Mouse (Mus musculus): ENCODE results near the gene Vwa3b.

Gene Vwa3b

DNA sequence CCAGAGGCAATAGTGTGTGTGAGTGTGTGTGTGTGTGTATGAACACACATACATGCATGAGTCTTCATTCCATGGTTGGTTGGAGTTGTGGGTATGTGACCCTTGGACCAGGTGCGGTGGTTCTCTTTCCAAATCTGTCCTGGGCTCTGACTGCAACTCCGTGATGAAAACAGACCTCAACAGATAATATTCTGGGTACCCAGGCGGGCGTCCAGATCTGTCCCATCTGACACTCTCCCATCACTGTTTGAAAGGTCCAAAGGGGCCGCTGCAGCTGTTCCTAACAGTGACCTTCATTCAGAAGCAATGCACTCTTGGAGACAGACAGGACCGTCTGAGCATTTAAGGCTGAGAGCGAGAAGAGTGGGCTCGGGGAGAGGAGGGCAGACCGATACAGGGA is 90.2 kb downstream of the Vwa3b start:
- TF ChIP-seq GATA4 (IDR thresholded peaks at IDR 0.05; ENCODE audit: insufficient replicate concordance, low read length): no peak

DNA sequence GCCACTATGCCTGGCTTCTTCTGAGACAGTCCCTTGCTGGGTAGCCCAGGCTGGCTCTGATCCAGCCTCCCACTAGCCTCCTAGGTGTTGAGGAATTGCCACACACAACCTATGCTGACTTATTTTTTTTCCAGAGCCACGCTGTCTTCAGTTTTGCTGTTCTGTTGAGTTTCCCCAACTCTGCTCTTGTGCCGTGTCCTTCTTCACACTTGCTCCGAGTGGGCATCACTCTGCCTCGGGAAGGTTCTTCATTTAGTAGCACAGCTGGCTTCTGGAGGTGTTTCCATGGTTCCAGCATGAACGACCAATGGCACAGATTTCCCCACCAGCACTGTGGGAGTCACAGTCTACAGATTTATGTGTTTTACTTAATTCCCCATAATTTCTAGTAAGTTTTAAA is 91.6 kb downstream of the Vwa3b start:
- TF ChIP-seq GATA4 (IDR thresholded peaks at IDR 0.05; ENCODE audit: insufficient replicate concordance, low read length): no peak

DNA sequence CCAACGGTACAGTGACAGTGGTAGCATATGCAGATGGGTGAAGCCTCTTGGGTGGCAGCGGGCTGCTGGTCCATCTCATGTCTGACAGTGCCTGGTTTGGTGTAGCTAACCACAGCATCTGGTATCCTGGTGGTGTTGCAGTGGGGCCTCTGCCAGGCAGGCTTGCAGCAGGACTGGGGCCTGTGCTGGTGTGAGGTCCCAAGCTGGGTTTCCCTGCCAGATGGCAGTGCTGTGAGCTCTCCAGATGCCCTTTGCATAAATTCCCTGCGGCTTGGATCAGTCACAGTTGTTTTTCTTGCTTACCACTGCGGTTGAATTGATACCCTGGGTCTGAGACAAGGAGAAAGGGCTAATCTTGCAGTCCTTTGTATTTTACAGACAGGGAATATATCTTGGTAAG is 95.9 kb downstream of the Vwa3b start:
- TF ChIP-seq GATA4 (IDR thresholded peaks at IDR 0.05; ENCODE audit: insufficient replicate concordance, low read length): no peak

DNA sequence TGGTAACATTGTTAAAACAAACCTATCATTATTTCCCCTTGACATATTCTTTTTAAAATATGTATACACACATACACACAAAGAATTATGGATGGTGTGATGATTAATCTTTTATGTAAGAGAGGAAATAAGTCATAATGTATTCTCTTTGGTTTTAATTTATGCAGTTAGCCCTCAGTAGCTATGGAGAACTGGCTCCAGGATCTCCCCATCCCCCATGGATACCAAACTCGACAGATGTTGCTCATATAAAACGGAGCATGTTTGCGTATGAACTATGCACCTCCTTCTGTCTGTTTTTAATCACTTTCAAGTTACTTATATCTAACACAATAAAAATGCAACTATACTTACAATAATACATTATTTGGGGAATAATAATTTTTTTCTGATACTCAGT is 96.4 kb downstream of the Vwa3b start:
- TF ChIP-seq GATA4 (IDR thresholded peaks at IDR 0.05; ENCODE audit: insufficient replicate concordance, low read length): no peak

DNA sequence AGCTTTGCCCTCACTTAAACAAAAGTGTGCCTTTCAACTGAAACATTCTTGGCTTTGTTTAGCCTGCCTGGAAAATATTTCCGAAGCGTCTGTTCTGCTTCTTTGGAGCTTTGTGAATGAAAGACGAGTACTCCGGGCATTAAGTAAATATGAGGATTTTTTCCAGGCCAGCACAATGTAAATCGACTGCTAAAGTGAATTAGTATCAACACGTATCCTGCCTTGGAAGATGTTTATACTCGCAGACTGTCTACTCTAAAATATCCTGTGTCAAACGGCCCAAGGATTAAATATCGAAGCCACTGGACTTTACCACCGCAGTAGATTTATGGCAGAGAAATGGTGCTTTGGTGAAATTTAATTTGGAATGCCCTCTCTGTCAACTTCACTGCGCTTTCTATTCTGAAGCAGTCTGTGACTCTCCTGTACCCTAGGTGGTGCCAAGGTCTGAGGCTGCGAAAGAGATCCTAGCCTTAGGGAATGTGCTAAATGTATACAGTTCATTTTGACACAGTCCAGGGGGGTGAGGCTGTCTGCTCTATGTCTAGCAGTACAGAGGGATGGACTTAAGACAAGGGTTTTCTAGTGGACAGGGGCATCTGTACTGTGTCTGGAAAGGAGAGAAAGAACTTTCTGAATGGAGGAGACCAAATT is 98.4 kb downstream of the Vwa3b start:
- TF ChIP-seq GATA4 (IDR thresholded peaks at IDR 0.05; ENCODE audit: insufficient replicate concordance, low read length): no peak

DNA sequence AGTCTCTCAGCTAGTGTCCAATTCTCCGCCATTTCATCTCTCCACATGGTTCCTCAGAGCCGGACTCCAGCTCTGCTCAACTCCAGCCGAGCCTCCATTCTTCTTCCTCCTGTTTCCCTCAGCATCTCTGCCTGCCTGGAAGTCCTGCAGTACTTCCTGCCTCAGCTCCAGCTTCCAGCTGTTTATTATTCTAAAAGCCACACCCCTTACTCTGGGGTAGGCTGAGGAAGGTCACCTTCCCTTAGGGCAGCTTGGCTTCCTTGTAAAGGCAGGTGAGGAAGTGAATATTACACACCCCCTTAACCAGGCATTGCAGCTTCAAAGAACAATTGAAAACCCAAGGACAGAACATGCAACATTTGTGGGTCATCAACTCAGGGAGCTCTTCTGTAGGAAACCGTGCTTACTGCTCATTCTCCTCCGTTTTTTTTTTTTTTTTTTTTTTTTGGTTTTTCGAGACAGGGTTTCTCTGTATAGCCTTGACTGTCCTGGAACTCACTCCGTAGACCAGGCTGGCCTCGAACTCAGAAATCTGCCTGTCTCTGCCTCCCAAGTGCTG is 103.7 kb downstream of the Vwa3b start:
- no peak for TF ChIP-seq GATA4 (IDR thresholded peaks at IDR 0.05; ENCODE audit: insufficient replicate concordance, low read length)

DNA sequence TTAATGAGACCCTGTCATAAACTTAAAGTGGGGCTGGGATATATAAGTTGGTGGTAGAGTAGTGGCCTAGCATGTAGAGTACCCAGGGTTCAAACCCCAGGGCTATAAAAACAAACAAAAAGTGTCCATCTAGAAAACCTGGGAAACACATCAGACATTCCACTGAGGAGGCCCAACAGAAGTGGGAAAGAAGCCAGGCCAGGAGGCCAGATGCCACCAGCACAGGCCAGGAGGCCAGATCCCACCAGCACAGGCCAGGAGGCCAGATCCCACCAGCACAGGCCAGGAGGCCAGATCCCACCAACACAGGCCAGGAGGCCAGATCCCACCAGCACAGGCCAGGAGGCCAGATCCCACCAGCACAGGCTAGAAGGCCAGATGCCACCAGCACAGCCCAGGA is 104.8 kb downstream of the Vwa3b start:
- TF ChIP-seq GATA4 (IDR thresholded peaks at IDR 0.05; ENCODE audit: insufficient replicate concordance, low read length): no peak

DNA sequence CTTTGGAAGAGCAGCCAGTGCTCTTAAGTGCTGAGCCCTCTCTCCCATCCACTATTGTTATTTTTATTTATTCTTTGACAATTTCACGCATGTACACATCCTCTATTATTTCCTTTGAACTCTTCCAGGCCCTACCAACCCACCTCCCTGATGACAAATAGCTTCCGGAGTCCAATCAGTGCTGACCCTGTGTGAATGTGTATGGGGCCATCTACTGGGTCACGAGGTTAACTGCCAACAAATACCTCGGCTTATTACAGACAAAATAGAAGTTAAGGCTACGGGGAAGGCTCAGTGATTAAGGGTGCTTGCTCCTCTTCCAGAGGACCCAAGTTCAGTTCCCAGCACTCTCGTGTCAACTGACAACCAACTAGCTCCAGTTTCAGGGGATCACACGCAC is 106.0 kb downstream of the Vwa3b start:
- no peak for TF ChIP-seq GATA4 (IDR thresholded peaks at IDR 0.05; ENCODE audit: insufficient replicate concordance, low read length)

DNA sequence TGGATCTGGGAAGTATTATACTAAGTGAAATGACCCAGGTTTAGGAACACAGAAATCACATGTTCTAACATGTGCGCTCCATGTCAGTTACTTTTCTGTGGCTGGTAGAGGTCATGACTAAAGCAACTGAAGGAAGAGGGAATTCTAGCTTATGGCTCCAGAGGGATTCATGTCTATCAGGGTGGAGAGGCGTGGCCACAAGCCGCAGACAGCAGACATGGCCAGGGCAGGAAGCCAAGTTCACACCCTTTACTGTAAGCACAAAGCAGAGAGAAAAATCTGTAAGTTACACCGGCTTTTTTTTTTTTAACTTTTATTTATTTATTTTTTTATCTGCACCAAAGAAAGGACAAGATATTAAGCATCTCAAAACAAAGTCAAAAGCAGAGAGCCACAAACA is 119.6 kb downstream of the Vwa3b start:
- TF ChIP-seq GATA4 (IDR thresholded peaks at IDR 0.05; ENCODE audit: insufficient replicate concordance, low read length): no peak

DNA sequence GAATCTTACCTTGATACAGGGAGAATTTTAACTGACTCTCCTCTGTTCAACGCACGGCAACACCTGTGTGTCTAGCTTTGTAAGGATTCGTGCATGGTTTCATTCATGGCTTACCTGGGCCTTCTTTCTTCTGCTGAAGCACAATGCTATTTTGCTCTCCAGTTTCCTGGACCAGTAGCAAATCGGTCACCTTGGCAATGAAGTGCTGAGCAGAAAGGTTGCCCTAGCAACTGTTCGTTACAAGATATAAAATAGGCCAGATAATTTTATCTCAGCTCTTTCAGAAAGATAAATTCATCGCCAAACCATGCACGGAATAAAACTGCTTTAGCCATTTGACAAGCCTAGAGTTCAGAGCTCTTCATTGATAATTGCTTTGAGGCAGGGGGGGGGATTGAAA is 123.5 kb downstream of the Vwa3b start:
- no peak for TF ChIP-seq GATA4 (IDR thresholded peaks at IDR 0.05; ENCODE audit: insufficient replicate concordance, low read length)

DNA sequence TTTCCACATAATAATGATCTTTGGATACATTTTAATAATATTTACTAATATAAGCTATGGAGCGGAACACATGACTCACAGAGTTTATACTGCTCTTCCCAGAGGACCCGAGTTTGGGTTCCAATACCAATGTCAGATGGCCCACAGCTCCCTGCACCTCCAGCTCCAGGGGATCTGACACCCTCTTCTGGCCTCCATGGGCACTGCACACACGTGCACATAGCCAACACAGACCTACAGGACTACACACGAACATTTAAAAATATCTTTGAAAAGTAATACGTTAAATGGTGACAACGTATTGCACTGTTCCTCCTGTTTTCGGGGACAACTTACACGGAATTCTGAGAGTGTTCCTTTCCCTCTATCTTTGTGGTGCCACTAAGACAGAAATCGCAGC is 125.5 kb downstream of the Vwa3b start:
- TF ChIP-seq GATA4 (IDR thresholded peaks at IDR 0.05; ENCODE audit: insufficient replicate concordance, low read length): no peak

DNA sequence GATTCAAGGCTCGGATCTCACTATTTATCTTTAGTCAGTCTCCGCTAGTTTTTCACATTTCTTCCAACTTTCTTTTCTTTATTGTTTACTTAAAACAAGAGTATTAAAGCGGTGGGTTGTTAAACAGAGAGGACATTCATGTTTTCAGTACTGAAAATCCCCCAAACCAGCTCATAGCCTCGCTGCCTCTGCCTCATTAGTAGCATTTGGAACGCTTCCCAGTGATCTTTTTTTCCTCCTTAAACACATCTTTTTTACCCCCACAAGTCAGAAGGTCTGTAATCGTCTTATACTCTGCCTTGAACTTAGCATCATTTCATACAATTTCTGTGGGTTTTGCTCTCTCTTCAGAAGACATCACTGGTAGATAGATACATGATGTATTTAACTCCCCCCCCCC is 139.7 kb downstream of the Vwa3b start:
- no peak for TF ChIP-seq GATA4 (IDR thresholded peaks at IDR 0.05; ENCODE audit: insufficient replicate concordance, low read length)

DNA sequence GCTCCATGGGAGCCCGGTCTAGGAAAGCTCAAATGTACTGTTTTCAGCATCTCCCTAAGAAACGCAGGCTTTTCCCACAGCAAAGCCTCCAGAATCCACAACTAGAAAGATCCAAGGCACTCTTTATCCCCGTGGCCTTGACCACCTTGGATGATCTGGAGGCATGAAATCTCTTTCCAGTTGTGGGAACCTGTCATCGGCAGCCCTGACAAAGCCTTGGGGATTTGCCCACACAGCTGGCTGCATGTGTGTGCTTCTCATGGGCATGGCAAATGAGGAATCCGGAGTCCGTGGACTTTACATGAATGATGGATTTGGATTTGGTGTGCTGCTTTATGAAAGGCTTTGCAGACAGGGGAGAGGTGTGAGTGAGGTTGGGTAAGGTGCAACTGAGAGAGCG is 141.5 kb downstream of the Vwa3b start:
- no peak for TF ChIP-seq GATA4 (IDR thresholded peaks at IDR 0.05; ENCODE audit: insufficient replicate concordance, low read length)

DNA sequence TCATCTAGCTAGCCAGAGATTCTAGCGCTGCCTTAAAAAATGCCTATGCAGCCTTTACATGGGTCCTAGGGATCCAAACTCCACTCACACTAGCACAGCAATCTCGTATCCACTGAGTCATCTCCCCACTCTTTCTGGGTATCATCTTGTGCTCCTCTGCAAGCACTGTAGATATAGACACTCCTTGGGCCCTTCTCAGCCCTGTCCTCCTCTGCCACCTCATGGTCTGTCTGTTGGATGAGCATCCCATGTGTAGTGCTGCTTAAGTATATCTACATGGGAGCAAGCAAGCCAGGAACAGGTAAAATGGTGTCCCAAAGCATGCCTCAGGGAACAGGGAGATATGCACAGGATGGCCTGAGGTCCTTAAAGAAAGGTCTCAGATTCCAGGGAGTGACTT is 151.5 kb downstream of the Vwa3b start:
- TF ChIP-seq GATA4 (IDR thresholded peaks at IDR 0.05; ENCODE audit: insufficient replicate concordance, low read length): no peak

DNA sequence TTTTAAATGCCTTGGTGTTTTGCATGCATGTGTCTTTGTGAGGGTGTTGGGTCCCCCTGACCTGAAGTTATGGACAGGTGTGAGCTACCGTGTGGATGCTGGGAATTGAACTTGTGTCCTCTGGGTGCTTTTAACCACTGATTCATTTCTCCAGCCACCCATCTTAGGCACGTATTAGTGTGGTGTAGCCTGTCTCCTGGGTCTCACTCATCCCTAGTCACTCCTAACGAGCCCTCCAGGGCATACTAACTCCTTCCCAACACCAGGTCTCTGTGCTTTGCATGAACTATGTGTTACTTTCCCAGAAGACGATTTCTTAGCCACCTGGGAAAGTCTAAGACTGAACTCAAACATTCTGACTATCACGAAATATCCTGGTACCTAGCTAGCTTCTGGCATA is 153.5 kb downstream of the Vwa3b start:
- no peak for TF ChIP-seq GATA4 (IDR thresholded peaks at IDR 0.05; ENCODE audit: insufficient replicate concordance, low read length)

DNA sequence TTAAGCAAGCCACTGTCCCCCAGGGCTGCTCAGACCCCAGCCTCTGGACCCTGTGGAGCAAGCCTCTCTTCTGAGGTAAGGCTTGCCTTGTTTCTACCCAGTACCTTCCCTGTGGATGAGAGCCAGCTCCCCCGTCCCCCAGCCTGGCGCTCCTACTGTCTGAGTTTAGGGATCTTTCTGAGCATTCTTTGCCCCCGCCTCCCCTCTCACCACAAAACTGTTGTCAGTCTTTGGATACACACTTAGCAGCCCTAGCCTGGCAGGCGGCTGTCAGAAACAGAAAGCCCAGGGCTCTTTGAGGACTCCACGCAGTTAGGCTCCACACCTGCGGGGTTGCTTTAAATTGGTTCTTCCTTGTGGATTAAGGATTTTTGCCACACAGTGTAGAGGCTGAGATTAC is 160.7 kb downstream of the Vwa3b start:
- no peak for TF ChIP-seq GATA4 (IDR thresholded peaks at IDR 0.05; ENCODE audit: insufficient replicate concordance, low read length)

DNA sequence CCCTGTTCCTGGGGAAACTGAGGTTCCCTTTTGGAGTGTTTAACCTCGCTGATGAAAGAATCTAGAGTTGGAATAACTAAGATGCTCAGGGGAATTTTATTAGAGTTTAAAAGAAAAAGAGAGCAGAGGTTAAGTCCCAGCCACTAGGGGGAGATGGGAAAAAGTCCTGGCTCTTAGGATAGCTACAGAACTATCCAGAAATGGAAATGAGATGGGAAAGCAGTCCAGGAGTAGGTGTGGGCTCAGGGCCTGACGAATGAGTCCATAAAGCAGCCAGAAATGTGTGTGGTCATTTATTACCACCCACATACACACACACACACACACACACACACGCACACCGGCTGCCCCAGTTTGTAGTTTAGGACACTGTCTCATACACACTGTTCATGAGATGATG is 168.2 kb downstream of the Vwa3b start:
- TF ChIP-seq GATA4 (IDR thresholded peaks at IDR 0.05; ENCODE audit: insufficient replicate concordance, low read length): no peak
